Mouse (Mus musculus) heart, postnatal 4 days (tissue): ENCODE data around the gene Camkmt. TPM values are rescaled to one million over a fixed set of nuclear protein-coding genes. Genes with fewer than 3 reads are reported as not detected.

Experiments
- DNase-seq: peaks from one replicate; pipeline ENCODE4 v3.0.0; 2021
- total RNA-seq, 2 experiments: library from RNA; stranded (reverse); gene quantifications; 2 replicates each; pipeline ENCODE4 v1.2.3; 2021

Camkmt gene
- total RNA-seq, 2 experiments from 2014 or later, result 4.1 to 5.3 TPM

GRCm38 (mm10) chr17:85292276-85292675 is 201.9 kb downstream of the Camkmt start:
- DNase-seq, result no peak

DNA sequence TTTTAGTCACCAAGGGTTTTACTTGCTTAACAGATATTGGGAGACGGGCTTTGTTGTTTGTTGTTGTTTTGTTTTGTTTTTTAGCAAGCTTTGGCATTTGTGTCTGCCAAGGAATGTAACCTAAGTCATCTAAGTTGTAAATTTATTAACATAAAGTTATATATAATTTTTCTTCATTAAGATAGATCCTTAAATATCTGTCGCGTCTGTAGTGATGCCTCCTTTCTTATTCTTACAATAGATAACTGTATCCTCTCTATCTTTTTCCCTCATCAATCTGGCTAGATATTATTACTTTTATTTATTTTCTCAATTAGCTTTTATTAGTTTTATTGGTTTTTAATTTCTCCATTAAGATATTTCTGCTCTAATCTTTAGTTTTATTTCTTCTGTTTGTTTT is 213.3 kb downstream of the Camkmt start:
- no peak for DNase-seq

DNA sequence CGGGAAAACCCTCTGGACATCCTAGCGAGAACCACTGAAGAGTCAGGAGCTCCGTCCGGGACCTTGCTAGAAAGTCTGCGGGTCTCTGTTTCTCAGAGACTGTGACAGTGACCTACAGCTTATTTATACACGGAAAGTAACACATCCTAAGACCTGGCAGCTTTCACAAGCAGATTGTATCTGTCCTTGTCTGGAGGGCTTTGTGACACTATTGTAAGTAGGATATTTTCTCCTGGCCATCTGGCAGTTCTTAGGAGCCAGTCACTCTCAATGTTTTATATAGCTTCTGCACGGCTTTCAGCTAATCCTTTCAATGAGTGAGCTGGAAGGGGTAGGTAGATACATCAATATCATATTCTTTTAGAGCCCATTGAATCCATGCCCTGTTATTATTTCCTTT is 218.2 kb downstream of the Camkmt start:
- no peak for DNase-seq

GRCm38 (mm10) chr17:85309046-85309445 is 218.7 kb downstream of the Camkmt start:
- no peak for DNase-seq

- no peak for DNase-seq
Measured at GRCm38 (mm10) chr17:85311348-85311747, 221.0 kb downstream of the Camkmt start.

DNA sequence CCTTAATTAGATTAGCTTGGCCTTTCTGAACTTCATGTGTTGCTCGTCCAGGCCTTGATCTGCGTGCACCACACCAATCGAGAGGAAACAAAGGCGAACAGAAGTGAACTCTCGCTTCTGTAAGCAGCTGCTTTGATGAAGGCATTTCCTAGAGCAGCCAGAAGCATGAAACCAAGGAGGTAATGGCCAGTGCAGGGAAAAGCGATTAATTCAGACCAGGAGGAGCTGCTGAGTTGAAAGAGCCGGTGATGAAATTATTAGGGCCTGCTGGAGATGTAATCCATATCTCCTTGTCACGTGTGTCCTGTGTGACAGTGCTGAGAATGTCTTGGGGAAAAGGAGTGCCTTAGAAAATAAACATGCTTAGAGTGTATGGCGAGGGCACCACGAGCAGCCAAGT is 228.0 kb downstream of the Camkmt start:
- DNase-seq, result no peak

DNA sequence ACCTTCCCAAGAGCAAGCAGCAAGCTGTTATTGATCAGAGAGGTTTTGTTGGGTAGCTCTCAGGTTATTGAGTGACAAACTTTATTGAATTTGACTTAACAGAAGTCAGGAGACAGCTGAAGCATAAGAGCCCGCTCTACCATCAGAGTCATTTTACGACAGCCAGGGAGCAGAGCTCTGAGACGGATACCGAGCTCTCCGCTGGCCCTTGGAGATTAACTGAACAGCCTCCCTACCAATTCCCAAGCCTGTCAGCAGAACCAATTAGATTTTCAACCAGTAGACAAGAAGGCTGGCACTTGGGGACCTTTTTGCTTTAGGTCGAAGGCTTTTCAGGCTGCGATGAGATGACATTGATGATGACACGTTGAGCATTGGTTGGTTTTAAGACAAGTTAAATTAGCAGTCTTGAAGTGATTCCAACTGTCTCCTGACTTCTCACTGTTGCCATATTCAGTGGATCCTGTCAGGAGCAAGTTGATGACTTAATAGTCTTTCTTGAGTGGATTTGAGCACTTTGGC is 229.5 kb downstream of the Camkmt start:
- DNase-seq, result no peak

- no peak for DNase-seq
Measured at GRCm38 (mm10) chr17:85328901-85329300, 238.5 kb downstream of the Camkmt start.

DNA sequence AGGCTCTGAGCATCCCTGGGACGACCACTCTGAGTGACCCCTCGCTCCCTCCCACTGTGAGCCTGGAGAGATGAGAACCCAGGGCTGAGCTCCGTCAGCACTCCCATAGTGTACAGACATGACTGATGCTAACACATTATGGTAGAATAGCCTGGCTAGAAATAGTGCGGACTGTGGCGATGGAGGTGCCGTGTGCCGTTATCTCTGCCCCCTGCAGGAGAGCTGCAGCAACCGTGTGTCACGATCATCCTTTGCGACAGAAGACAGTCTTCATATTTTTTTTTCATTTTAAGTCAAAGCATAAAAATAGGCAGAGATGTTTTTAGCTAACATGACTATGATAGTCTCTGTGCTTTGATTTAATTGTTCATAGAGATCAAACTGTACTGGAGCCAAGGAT is 245.1 kb downstream of the Camkmt start:
- no peak for DNase-seq

- DNase-seq, result no peak
Measured at GRCm38 (mm10) chr17:85337666-85338065, 247.3 kb downstream of the Camkmt start.

DNA sequence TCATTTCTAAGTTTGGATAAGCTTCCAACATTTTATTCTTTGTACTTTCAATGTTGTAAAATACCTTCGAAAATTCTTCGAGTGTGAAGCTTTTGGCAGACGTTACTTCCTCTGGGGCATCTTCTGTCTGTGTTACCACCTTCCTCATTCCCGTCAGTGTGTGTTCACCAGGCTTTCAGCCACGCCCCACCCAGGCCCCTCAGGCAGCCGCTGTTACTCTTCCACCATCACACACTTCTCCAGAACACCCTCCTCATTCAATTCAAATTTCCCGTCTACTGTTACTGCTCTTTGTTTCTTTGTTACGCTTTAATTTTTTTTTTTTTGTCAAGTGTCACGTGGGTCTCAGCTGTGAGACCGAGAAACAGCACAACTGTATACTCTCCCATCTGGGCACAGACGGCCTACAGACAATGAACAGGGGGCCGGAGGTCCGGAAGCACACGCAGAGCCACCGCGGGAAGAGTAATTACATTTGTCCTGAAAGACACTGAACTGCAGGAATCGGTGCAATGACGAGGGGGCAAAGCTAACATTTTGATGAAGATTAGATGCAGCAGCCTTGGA is 250.9 kb downstream of the Camkmt start:
- no peak for DNase-seq

GRCm38 (mm10) chr17:85342471-85342870 is 252.1 kb downstream of the Camkmt start:
- DNase-seq, result no peak

- DNase-seq, result no peak
Measured at GRCm38 (mm10) chr17:85343435-85343834, 253.1 kb downstream of the Camkmt start.

GRCm38 (mm10) chr17:85346701-85347100 is 256.3 kb downstream of the Camkmt start:
- DNase-seq, result no peak

DNA sequence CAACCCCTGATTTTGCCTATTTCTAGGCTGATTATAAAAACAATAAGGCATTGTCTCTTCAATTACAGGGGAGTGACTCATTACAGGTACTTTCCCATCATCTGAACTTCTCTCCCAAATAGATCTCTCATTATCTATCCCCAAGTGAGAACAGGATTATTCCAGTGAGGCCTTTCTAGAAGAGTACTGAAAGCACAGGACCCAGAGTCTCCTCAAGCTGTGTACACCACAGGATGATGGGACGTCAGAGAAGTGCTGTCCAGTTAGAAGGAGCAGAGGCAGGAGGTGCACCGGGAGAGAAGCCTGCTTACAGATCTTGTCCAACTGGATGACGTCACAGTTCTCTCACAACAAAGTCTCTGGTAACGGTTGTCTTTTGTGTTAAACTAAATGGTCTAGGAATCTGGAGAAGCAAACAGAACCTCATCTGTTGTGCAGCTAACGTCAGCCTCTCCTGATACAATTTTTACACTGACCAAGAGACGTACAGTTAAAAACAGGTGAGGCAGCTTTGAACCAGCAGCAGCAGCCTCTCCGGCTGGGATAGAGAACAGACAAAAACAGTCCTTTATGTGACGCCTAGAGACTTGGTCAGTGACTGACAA is 259.1 kb downstream of the Camkmt start:
- no peak for DNase-seq

DNA sequence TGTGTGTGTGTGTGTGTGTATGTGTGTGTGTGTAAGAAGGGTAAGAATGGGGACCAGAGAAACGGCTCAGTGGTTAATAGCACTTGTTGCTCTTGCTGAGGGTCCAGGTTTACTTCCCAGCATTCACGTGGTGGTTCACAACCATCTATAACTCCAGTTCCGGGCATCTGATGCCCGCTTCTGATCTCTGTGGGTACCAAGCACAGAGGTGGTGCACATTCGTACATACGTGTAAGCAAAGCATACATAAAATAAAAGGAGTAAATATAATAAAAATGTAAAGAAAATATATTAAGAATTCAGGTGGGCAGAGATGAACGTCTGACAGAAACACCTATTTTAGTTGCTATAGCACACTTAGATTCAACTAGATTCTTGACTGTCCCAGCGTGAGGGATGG is 260.9 kb downstream of the Camkmt start:
- no peak for DNase-seq

DNA sequence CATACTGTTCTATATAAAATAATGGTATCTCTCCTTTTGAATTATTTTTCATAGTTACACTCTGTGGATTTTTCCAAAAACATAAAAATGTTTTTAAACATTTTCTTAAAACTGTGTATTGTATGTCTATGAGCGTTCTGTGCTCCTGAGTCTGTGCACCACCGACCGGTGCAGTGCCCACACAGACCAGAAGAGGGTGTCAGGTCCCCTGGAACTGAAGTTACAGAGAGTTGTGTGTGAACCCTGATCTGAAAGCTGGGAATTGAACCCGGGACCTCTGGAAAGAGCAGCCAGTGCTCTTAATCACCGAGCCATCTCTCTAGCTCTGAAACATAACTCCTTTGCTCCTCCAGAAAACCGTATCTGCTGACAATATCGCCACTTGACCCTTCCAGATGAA is 262.4 kb downstream of the Camkmt start:
- DNase-seq, result no peak

- no peak for DNase-seq
Measured at GRCm38 (mm10) chr17:85353191-85353590, 262.8 kb downstream of the Camkmt start.

DNA sequence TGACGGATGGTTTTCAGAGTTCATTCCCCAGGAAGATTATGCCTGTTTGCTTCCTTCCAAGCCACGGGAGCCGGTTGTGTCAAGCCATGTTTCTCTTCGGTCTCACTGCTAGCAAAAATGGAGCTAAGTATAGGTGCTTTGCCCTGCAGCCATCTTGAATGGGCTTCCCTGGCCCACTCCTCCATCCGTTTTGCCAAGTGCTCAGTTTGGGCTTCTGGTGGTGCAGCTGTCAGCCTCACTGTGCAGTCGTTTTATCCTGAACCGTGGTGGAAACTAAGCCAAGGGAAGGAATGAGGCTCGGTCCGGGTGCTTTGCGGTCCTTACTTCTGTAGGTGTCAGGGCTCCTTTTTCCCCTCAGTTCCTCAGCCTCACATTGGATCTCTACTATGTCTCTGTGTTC is 263.3 kb downstream of the Camkmt start:
- DNase-seq, result no peak

- DNase-seq, result no peak
Measured at GRCm38 (mm10) chr17:85355356-85355755, 265.0 kb downstream of the Camkmt start.

DNA sequence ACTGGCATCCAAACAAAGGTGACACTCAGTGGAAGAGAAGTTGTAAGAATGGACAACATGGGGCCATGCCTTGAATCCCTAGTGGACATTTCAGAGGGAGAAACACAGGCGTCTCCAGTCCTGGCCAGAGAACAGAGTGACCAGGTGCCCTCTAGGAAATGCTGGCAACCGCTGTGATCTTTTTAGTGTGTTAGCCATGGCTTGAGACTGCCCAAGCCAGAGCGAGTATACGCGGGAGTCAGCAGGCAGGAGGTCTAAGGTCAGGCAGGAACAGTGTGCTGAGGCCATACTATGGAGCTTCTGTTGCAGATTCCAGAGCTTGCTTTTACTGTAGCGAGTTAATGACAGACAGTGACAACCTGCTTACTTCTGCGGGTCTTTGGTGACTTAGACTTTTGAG is 270.7 kb downstream of the Camkmt start:
- DNase-seq, result no peak

GRCm38 (mm10) chr17:85367319-85367718 is 277.0 kb downstream of the Camkmt start:
- DNase-seq, result no peak

DNA sequence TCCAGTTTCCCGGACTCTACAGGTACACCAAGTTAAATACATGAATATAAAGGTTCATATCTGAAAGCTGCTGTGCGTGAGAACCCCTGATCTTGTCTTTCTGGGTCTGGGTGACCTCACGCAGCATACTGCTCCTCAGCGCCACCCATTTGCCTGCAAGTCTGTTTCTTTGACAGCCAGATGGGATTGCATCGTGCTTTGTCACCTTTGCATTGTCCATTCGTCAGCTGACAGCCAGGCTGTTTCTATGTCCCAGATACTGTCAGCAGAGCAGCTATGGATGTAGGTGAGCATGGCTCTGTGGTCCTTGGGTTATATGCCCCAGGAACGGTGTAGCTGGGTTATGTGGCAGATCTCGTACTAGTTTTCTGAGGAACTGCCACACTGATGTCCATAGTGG is 278.4 kb downstream of the Camkmt start:
- no peak for DNase-seq

DNA sequence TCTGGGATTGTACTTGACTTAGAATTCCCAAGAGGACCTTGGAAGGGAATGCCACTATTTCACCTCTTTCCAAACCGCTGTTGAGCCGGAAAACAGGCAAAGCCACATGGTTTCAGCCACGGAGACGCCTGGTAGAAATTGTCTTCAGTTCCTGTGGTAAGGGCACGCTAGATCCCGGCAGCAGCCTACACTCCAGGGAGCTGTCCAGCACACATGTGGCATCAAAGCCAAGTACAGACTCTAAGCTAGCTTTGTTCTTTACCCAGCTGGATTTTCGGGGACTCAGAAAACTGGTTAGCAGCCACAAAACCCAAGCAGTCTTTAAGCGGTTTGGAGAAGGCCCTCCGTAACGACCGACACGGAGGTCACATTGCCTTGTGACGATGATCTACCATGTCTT is 281.7 kb downstream of the Camkmt start:
- DNase-seq, result peak; percentile 21

DNA sequence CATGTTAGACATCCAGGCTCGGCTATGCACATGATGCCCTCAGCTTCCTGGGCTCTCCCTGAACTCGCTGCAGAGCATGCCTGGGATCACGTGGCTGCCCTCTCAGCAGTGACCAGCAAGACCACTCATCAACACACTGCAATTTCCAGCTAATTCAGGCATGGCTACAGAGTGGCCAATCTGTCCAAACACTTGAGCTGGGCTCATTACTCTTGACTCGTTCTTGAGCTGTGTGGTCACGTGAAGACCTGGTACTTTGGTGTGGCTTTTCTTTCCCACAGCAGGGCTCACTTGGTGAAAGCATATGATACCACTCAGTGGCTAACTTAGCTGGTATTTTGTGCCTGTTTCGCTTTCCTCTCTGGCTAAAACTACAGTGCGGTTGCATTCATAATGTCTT is 282.2 kb downstream of the Camkmt start:
- no peak for DNase-seq
